Mouse (Mus musculus) urinary bladder, postnatal 25 days (tissue): Measurements from ENCODE around the gene Ror1.

Experiments used
- DNase-seq: peaks from one replicate; pipeline ENCODE4 v3.0.0; 2022; ENCODE audit warnings: low spot score

Ror1 gene

DNA sequence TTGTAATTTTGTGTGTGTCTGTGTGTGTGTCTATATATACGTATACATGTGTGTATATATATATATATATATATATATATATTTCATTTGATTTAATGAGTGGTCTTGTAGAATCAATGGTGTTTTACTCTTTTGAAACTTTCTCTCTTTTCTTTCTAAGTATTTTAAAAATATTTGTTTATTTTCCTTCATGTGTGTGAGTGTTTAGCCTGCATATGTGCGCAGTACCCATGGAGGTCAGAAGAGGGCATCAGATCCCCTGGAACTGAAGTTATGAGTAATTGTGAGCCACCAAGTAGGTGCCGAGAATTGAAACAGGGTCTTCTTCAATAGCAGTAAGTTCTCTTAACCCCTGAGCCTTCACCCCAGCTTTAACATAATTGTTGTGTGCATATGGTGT lies 20.8 kb downstream of the Ror1 start:
- DNase-seq = no peak

DNA sequence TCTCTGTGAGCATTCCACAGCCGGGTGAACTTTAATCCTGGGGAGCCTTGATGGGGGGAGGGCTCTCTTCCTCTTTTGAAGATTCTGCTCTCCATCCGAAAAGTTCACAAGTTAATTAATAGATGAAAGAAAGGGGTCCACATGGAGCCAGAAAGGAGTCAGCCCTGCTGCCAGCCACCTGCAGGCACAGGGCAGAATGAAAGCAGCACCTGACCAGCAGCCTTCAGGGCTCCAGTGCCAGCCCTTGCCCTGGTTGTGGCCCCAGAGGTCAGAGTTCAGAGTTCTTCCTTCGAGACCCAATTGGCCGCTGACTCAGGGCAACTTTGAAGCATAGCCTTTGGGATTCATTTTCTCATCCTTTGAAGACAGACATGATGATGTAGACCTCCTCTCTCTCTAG lies 23.1 kb downstream of the Ror1 start:
- DNase-seq = no peak

DNA sequence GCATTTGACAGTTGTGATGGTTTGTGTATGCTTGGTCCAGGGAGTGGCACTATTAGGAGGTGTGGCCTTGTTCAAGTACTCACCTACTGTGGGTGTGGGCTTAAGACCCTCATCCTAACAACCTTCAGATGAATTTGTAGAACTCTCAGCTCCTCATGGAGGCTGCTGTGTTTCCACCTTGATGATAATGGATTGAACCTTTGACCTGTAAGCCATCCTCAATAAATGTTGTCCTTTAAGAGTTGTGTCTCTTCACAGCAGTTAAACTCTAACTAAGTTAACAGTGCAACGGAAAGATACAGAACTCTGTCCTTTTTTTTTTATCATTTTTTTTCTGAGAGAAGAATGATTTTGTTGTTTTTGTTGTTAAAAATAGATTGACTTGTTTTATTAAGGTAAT lies 23.8 kb downstream of the Ror1 start:
- no peak for DNase-seq

DNA sequence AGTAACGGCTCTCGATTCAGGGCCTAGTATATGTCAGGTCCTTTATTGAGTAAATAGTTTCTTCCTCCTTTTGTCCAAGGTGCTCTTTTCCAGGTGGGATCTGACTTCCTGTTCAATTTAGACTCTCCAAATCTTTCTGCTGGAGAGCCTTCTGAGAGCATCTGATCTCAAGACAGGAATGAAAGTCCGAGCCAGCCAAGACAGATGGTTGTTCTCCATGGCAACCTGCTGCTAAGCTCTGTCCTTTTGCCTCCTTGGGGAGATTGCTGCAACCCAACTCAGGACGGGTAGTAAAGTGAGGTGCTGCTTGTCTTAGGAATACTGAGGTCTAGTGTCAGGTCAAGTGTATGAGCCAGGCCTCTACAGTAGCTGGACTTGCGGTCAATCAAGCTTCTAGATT lies 25.0 kb downstream of the Ror1 start:
- no peak for DNase-seq

DNA sequence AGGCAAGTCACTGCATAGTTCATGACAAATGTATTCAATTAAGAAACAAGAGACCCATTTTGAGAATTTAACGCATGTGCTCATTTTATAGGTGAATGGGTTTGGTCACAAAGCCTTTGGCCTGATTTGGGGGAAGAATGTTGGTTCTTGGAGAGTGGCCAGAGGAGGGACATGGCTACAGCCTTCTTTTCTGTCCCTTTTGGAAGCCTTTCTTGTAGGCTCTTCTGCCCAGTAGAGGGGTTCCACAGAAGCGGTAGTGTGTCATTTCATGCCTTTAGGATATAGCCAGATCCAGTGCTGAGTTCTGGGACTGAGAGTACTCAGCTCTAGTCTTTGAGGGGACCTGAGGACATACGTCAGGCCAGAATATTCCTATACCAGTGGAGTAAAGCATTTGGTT lies 26.8 kb downstream of the Ror1 start:
- DNase-seq = no peak

DNA sequence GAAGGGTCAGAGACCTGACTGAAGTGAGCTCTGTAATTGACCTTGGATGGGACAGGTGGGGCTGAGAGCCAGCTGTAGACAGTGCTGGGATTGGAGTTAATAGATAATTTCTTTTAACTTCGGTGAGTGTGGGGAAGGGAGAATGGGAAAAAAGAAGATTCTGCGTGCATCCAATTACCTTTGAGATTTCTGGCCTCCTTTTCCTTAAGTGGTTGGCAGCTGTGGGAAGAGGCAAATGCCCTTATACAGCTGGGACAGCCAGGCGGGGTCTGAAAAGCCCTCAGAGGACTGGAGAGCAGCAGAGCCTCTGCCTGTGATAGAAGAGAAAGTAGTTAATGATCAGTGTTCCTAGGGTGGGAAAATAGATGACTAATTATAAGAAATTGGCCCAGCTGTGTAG lies 27.9 kb downstream of the Ror1 start:
- DNase-seq = no peak

DNA sequence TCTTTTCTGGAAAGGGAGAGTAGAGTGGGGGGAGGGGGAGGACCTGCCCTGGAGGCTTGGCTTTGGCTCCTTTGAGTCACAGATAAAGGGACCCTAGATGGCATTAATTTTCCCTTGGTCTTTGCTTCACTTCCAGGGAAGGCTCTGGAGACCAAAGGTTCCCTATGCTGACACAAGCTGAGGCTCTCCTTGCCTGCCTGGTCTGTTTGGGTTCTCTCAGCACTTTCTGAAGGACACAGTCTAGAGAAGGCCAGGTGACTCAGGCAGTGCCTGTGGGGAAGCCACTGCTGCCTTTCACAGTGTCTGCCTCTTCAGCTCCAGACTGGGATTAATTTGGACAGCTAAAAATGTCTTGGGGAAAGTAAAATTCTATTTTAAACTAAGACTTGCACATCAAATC lies 28.5 kb downstream of the Ror1 start:
- no peak for DNase-seq

DNA sequence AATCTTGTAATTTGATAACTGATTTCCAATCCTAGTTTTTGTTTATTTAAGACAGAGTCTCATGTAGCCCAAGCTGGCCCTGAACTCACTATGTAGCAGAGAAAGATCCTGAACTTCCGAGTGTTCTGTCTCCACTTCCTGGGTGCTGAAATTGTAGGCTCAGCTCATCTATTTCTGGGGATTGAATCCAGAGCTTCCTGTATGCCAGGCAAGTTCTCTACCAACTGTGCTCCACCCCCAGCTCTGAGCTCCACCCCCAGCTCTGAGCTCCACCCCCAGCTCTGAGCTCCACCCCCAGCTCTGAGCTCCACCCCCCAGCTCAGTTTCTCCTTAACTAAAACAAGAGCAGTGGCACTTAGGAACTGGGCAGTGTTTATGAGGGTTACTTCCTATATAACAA lies 29.3 kb downstream of the Ror1 start:
- no peak for DNase-seq

DNA sequence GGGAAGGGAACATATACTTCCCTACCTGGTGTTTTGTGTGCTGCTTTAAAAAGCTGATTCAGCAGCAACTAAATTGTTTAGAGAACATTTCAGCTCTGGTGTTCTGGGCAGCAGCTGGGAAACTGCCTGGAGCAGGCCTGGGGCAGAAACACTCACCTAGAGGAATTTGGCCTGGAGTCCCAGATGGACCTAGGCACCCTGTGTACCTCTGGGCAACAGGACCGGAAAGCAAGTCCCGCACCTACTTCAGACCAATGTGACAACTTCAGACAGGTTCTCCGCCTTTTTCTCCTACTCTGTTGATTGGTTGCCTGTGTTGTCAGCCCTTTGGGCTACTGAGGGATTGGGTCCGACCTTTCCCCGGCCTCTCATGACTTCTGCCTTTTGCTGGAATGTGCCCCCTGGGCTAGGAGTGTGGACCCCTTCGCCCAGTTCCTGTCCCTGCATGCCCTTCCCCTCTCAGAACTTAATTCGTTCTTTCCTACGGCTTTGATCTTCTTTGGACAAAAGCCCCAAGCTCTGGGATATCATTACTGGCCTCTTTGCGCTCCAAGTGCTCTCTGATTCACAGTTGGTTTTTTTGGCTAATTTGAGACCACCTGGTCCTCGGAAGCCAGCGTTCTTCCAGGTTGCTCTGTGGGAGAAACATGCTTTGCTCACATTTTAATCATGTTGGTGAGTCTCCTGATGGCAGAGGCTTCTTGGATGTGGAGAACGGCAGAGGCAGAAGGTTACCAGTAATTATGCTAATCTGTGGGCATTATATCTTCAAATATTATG lies 31.1 kb downstream of the Ror1 start:
- DNase-seq = no peak

DNA sequence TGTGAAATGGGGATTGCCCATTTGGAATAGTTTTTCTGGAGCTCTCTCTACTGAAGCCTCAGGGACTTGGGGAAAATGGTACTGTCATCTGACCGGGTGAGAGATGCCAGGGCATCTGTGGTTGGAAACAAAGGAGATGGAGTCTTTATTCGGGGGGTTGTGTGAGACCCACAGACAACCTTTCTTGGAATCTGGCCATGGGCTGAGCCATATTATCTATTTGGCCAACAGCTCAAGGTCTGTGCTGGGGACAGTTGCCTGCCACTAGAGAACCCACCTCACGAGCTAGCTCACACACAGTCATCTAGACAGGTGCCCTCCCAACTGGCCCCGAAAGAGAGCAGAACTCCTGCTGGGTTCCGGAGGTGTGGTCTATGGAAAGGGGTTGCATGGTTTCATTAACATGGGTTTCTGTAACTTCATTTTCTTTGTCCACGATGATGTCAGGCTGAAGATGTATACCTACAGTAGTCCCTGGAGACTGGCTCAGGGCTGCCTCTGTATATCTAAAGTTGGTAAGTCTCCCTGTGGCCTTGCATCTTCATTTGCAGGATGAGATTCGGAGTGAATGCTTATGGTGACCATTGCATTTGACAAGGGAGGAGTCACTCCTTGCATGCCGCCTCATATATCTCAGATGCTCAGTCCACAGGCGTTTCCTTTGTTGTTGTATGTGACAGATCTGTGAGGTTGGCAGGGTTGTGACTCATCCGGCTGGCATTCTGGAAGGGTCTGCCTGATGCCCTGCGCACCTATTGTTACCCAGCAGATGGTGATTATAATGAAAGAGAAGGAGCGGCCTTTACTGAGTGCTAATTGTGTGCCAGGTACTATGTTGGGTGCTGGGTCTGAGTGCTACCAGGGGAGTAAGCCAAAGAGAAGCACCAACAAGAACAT lies 32.7 kb downstream of the Ror1 start:
- no peak for DNase-seq

DNA sequence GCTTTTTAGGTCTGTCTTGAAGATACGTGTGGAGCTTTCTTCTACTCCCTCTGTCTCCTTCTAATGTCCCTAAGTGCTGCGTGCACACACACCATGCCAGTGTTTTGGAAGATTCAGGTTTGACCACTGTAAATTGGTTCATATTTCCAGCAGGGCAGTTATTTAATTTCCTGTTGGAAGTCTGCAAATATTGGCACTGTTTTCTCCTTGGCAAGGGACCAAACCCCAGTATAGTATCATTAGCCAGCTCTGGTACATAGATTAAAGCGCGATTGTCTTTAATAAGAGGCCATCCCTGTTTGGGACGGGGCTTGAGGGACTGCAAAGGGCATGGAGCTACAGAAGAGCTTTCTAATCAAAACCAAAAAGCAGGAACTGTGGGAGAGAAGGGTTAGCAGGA lies 33.6 kb downstream of the Ror1 start:
- no peak for DNase-seq

DNA sequence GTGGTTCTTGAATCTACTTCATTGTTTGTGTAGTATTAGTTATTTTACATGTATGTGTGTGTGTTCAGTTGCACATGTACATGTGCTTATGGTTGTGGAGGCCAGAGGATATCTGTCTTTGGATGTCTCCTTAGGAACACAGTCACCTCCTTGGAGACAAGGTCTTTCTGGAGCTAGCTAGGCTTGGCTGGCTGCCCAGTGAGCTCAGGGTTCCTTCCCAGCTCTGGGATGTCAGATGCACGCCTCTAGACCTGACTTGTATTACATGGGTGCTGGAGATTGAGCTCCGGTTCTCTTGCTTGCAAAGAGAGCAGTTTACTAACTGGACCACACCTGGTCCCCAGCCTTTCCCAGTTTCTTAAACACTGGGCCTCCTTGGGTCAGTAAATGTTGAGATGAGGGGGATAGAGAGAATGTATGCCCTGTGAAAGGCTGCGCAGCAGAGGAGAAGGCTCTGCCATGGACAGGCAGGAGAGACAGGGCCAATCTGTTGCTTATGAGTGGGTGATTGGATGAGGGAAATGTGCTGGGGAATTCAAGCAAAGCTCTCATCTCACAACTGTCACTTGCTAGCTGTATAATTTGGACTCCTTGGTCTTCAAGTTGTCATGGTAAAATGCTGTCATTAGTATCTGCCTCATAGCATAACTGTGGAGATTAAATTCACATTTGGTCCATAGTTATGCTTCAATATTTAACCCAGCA lies 35.3 kb downstream of the Ror1 start:
- DNase-seq = peak; percentile 9

DNA sequence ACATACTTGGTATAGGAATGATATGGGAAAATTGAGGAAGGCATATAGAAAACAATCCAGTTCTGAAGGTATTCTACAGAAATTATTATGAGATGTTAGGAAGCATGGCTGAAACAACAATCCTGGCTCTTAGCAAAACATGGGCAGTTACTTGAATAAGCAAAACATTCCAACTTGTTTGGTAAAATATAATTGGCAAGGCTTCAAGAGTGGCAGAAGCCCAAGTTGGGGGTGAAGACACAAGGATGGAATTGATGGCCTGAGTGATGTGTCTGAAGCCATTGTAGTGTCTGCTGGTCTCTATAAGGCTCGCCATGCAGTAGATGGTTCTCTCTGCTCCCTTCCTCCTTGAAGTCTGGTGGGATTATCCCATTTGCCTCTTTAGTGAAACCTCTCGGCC lies 35.9 kb downstream of the Ror1 start:
- DNase-seq = no peak

DNA sequence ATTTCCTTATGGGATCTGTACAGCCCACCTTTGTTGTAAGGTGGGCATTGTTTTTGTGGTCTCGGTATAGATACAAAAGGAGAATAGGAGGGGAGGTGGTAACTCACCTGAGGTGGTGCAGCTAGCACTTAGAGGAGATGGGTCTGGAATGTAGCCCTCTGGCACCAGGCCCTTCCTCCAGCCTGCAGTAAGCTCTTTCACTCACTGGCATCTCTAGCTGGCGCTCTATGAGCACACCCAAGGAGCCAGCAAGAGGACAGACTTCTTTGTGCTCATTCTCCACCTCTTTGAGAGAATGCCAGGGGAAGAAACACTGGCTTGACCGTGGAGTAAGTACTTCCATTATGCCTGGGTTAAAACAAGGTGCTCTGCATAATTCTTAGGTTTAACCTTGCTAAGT lies 36.7 kb downstream of the Ror1 start:
- no peak for DNase-seq

DNA sequence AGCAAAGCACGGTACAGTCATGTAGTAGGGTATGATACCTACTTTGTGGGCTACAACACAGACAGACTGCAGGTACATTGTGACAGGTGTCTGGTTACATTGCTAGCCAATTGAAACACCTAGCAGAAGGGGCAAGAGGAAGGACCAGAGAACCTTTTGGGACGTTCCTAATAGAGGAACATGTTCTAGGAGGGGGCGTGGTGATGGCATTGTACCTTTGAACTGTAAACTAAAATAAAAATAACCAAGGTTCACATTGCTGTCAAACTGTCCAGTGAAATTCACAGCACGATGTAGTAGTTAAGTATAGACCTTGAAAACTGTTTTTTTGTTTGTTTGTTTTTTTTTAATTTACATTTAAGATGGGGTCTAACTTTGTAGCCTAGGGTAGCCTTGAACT lies 40.5 kb downstream of the Ror1 start:
- no peak for DNase-seq

DNA sequence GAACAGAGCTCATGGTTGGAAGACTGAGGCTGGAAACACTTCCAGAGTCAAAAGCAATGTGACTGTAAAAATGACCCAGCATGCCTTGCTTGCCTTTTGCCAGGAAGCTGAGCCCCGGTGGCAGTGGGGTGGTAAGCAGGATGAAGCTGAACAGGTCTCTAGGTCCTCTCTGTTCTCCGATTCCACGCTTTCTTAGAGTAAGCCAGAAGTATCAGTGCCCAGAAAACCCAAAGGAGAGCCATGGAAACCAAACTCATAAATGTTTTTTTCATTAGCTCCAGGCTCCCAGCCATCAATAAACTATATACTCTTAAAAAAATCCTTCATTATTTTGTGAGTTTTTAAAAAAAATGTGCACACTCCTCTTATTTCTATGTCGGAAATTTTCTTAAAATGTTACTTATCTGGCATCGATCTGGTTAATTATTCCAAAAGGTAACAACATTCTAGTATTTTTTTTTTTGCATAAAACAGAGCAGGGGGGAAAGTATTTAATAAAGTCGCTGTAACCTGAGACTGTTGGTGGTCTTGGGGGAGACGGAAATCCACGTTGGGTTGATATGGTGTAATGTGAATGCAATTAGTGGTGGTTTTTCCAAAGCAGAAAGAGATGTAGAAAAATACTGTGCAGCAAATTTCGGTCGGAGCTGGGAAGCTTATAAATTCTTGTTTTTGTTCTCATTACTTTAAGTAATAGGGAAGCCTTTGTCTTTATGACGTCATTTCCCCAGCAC lies 41.7 kb downstream of the Ror1 start:
- DNase-seq = no peak

DNA sequence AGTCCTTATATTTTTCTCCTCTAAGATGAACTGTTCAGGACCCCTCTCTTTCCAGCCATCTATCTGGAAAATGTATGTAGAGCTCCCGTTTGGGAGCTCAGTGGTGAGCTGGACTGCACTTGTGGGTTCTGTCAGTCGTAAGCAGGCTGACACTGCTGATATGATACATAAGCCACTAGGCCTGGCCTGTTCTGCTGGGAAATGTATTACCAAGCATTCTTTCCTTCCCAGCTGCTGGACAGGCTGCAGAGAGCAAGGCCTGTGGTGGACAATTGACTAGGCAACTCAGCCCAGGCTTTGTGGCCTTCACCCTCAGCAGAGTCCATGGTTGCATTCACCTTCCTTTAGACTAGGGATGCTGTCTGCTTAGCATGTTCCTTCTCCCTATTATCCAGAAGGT lies 46.0 kb downstream of the Ror1 start:
- no peak for DNase-seq

DNA sequence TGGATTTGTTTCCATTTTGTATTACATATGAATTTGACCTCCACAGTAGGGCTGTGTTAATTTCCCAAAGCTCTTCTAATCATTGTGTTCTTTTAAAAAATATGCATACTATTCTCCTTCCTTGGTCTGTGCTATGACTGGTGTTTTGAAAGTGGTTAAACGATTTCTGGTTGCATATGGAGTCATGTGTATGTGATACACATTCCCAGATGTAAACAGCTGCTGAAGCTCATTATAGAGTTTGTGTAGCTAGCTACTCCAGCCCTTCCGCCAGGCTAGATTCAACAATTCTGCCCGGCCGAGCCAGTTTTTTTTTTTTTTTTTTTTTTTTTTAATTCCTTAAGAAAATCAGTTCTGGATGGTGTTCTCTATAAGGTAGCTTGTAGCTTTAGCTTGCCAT lies 49.2 kb downstream of the Ror1 start:
- DNase-seq = no peak

DNA sequence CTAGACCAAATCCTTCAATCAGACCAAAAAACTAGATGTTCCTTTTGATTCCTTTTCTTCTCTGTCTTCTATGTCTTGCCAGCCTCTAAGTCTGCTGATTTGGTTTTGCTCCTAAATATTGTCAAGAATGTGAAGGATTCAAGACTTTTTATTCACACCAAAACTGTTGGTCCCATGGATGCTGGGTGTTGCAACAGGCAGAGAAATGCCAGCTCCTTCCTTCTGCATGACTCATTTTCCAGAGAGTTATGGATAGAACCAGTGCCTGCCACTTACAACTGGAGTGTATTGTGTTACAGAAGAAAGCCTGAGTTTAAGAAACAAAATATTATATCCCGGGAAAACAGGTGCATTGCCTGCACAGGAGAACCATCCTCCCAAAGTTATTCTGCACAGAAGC lies 55.2 kb downstream of the Ror1 start:
- no peak for DNase-seq

DNA sequence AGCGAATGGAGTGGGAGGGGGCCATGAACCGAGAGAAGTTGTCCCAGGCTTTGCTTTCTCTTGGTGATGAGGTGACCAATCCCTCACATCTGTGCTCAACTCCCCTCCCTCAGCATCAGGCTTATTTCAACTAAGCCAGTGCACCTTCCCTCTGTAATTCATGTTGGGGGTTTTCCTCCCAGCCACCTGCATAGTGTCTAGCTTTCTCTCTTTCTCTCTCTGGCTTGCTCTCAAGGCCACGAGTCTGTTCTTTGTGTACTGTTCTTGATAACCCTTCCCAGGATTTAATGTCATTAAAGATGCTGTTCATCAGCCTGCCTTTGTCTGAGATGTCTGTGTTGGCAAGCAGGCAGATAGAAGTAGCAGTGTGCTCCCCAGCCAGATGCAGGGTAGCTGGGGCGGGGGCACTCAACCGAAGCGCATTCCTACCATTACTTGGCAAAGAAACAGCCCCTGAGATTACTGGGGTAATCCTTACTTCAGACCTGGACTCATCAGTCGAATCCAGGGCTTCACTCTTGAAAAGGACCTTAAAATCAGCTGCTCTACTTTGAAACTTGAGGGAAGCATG lies 59.1 kb downstream of the Ror1 start:
- DNase-seq = no peak

DNA sequence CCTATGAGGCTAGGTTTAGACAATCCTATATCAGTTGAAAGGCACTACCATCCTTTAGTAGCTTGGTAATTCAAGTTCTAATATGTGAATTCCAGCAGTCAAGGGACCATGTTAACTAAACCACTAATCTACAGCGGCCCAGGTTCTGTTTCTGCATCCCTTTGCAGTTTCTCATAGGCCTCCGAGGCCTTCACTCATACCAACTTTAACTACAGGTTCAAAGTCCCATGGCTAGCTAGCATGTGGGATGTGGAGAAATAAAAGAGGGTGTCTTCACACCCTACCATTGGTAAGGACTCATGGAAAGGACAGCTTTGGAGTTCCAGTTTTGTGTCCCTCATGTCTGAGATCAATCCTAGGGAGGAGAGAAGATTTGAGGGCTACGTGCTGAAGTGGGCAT lies 60.1 kb downstream of the Ror1 start:
- no peak for DNase-seq

DNA sequence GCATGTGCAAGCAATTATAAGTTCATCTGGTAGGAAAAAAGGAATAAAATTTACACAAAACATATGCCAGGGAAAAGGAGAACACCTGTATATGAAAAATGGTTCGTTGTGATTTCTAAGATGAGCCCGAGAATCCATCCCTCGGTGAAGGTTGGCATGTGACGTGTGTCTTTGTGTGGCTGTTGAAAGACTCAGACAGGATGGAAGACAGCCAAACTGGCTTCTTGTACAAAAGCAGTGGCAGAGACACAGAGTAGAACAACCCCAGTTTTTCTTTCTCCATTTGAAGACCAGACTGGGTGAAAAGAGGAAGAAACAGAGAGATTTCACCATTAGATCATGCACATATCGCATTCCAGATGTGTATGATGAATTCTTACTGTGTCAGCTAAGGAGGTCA lies 62.8 kb downstream of the Ror1 start:
- no peak for DNase-seq
